Mouse (Mus musculus): ENCODE results near the gene Ntm.

GRCm38 (mm10) chr9:29562419-29563071 lies 400.4 kb downstream of the Ntm start:
- no peak for TF ChIP-seq CTCF (IDR thresholded peaks at IDR 0.05; ENCODE audit: borderline replicate concordance, extremely low read depth, insufficient read depth, insufficient read length)
- TF ChIP-seq POLR2A (IDR thresholded peaks at IDR 0.05; ENCODE audit: borderline replicate concordance, extremely low read depth, insufficient read depth, insufficient read length, poor library complexity, severe bottlenecking) = no peak
